Mouse (Mus musculus) hindbrain, postnatal 0 days (tissue): ENCODE data around the gene Oosp3. TPM values are rescaled to one million over a fixed set of nuclear protein-coding genes. Genes with fewer than 3 reads are reported as not detected.

Source experiments
- ATAC-seq: fragments of 200-750 bp; cut with Nextera tagmentation; 2 replicates; pipeline ENCODE4 v1.8.0; 2017; ENCODE audit warnings: mild to moderate bottlenecking, moderate TSS enrichment, moderate library complexity
- DNase-seq: peaks from one replicate; pipeline ENCODE4 v3.0.0-alpha.2; 2015; ENCODE audit warnings: low spot score
- H3K27ac ChIP-seq: fragments of 300-500 bp; sonication (generic); 2 replicates; pipeline ENCODE4 v1.5.1; 2014; ENCODE audit warnings: mild to moderate bottlenecking
- H3K27me3 ChIP-seq: fragments of 300-500 bp; sonication (generic); 2 replicates; pipeline ENCODE4 v1.6.1; 2014; ENCODE audit warnings: low read length, mixed read lengths; ENCODE audit not compliant: insufficient read depth
- H3K36me3 ChIP-seq: fragments of 300-500 bp; sonication (generic); 2 replicates; pipeline ENCODE4 v1.6.1; 2014; ENCODE audit warnings: low read length, mixed read lengths; ENCODE audit not compliant: insufficient read depth
- H3K4me1 ChIP-seq: fragments of 300-500 bp; sonication (generic); 2 replicates; pipeline ENCODE4 v1.6.1; 2014; ENCODE audit warnings: antibody characterized with exemption, low read length, mixed read lengths; ENCODE audit not compliant: insufficient read depth
- H3K4me2 ChIP-seq: fragments of 300-500 bp; sonication (generic); 2 replicates; pipeline ENCODE4 v1.6.1; 2014; ENCODE audit warnings: low read depth, mild to moderate bottlenecking, low read length, moderate library complexity, mixed read lengths
- H3K4me3 ChIP-seq: fragments of 300-500 bp; sonication (generic); 2 replicates; pipeline ENCODE4 v1.5.1; 2014; ENCODE audit warnings: low read length
- H3K9ac ChIP-seq: fragments of 300-500 bp; sonication (generic); replicated peaks from 2 replicates; pipeline ENCODE4 v1.6.1; 2014; ENCODE audit warnings: mild to moderate bottlenecking, low read length, moderate library complexity, mixed read lengths
- H3K9me3 ChIP-seq: fragments of 300-500 bp; sonication (generic); 2 replicates; pipeline ENCODE4 v1.6.1; 2016; ENCODE audit warnings: low read length, mixed read lengths
- CTCF ChIP-seq: IDR thresholded peaks from 2 replicates; pipeline ENCODE4 v1.5.1; 2016; ENCODE audit warnings: antibody characterized with exemption, control low read depth, low read depth
- WGBS: fragments of 180-500 bp; shearing (Covaris S2); extraction: QIAGEN DNeasy Blood & Tissue Kit; methylation state at CpG from one replicate; pipeline ENCODE4 v1.1.7; 2014; 5-methylcytosine and 5-hydroxymethylcytosine counted together
- polyA plus RNA-seq: library from polyadenylated mRNA; unstranded; fragments of >200 nt; fragmentation: Nextera tagmentation; extraction: Ambion mirVana; gene quantifications from 2 replicates; pipeline ENCODE4 v1.2.1, GENCODE M21; 2015
- total RNA-seq: library from RNA; depleted of rRNA; stranded (reverse); fragments of >200 nt; gene quantifications from 2 replicates; pipeline ENCODE4 v1.2.3, GENCODE M21; 2014

Gene Oosp3
- total and polyA plus RNA-seq, 2 experiments from 2014 or later: not detected

GRCm38 (mm10) chr19:11698342-11698741, 1.5 kb downstream of the Oosp3 start:
- ATAC-seq: no peak
- Histone ChIP-seq H3K9me3 (no peaks in the 10 kb centered on the region), H3K4me3 (no peak overlapping the region), H3K27me3 (no peaks in the 10 kb centered on the region), H3K4me2 (no peak overlapping the region), H3K27ac (no peak overlapping the region), H3K36me3 (no peaks in the 10 kb centered on the region), H3K4me1 (no peaks in the 10 kb centered on the region), H3K9ac (no peak overlapping the region)
- DNase-seq: no peak
- WGBS: 94% methylated on average over 6 of the region's 6 CpGs
- no peak for TF ChIP-seq CTCF

GRCm38 (mm10) chr19:11712451-11712850, 15.6 kb downstream of the Oosp3 start:
- no peak overlapping the region for H3K27ac ChIP-seq
- no peak overlapping the region for H3K4me2 ChIP-seq
- DNase-seq (no peak), ATAC-seq (no peak)
- H3K9me3 ChIP-seq: no peaks in the 10 kb centered on the region
- TF ChIP-seq CTCF: no peak
- H3K4me1 ChIP-seq: no peaks in the 10 kb centered on the region
- no peaks in the 10 kb centered on the region for H3K36me3 ChIP-seq
- H3K4me3 ChIP-seq: no peak overlapping the region
- H3K27me3 ChIP-seq: no peaks in the 10 kb centered on the region
- H3K9ac ChIP-seq: no peak overlapping the region
- WGBS: 85% methylated on average over 4 of the region's 4 CpGs

GRCm38 (mm10) chr19:11720071-11720470, 23.2 kb downstream of the Oosp3 start:
- 88% methylated on average over 3 of the region's 3 CpGs for WGBS
- H3K27me3 ChIP-seq: no peaks in the 10 kb centered on the region
- no peak for DNase-seq
- no peak overlapping the region for H3K9ac ChIP-seq
- TF ChIP-seq CTCF: no peak
- H3K4me1 ChIP-seq: no peaks in the 10 kb centered on the region
- H3K4me3 ChIP-seq: no peak overlapping the region
- ATAC-seq: no peak
- no peaks in the 10 kb centered on the region for H3K36me3 ChIP-seq
- H3K9me3 ChIP-seq: no peaks in the 10 kb centered on the region
- H3K27ac ChIP-seq: no peak overlapping the region
- H3K4me2 ChIP-seq: no peak overlapping the region

GRCm38 (mm10) chr19:11723870-11724269, 27.0 kb downstream of the Oosp3 start:
- Histone ChIP-seq H3K4me3 (no peak overlapping the region), H3K9me3 (no peaks in the 10 kb centered on the region), H3K27ac (no peak overlapping the region), H3K27me3 (no peaks in the 10 kb centered on the region), H3K4me2 (no peak overlapping the region), H3K9ac (no peak overlapping the region), H3K36me3 (no peaks in the 10 kb centered on the region), H3K4me1 (no peaks in the 10 kb centered on the region)
- TF ChIP-seq CTCF: no peak
- DNase-seq: no peak
- 88% methylated on average over 2 of the region's 2 CpGs for WGBS
- no peak for ATAC-seq

GRCm38 (mm10) chr19:11724275-11724674, 27.4 kb downstream of the Oosp3 start:
- DNase-seq (no peak), ATAC-seq (no peak)
- no peak overlapping the region for H3K27ac ChIP-seq
- TF ChIP-seq CTCF: no peak
- H3K36me3 ChIP-seq: no peaks in the 10 kb centered on the region
- WGBS: 88% methylated on average over 6 of the region's 6 CpGs
- no peaks in the 10 kb centered on the region for H3K9me3 ChIP-seq
- no peaks in the 10 kb centered on the region for H3K27me3 ChIP-seq
- no peaks in the 10 kb centered on the region for H3K4me1 ChIP-seq
- H3K4me3 ChIP-seq: no peak overlapping the region
- no peak overlapping the region for H3K4me2 ChIP-seq
- H3K9ac ChIP-seq: no peak overlapping the region

- no peak for TF ChIP-seq CTCF
- Histone ChIP-seq H3K9me3 (no peaks in the 10 kb centered on the region), H3K36me3 (no peaks in the 10 kb centered on the region), H3K4me3 (no peak overlapping the region), H3K4me2 (no peak overlapping the region), H3K27ac (no peak overlapping the region), H3K9ac (no peak overlapping the region), H3K4me1 (no peaks in the 10 kb centered on the region), H3K27me3 (no peaks in the 10 kb centered on the region)
- DNase-seq: no peak
- no peak for ATAC-seq
- 88% methylated on average over 2 of the region's 2 CpGs for WGBS
Observed at GRCm38 (mm10) chr19:11725915-11726314, 29.1 kb downstream of the Oosp3 start.

GRCm38 (mm10) chr19:11727304-11727703, 30.4 kb downstream of the Oosp3 start:
- no peak overlapping the region for H3K4me2 ChIP-seq
- H3K4me3 ChIP-seq: no peak overlapping the region
- ATAC-seq (no peak), DNase-seq (no peak)
- no peaks in the 10 kb centered on the region for H3K27me3 ChIP-seq
- no peaks in the 10 kb centered on the region for H3K9me3 ChIP-seq
- TF ChIP-seq CTCF: no peak
- no peak overlapping the region for H3K9ac ChIP-seq
- H3K4me1 ChIP-seq: no peaks in the 10 kb centered on the region
- H3K36me3 ChIP-seq: no peaks in the 10 kb centered on the region
- no peak overlapping the region for H3K27ac ChIP-seq
- 95% methylated on average over 5 of the region's 5 CpGs for WGBS
